Mouse (Mus musculus) CD4-positive, CD25-positive, alpha-beta regulatory T cell, adult 9 weeks (primary cell): ENCODE results near the gene Glb1l. TPM values are rescaled to one million over a fixed set of nuclear protein-coding genes. Genes with fewer than 3 reads are reported as not detected.

ENCODE experiments used
- polyA plus RNA-seq: library from polyadenylated mRNA; unstranded; fragments of 100-300 nt; shearing (Covaris generic); gene quantifications from one replicate; pipeline ENCODE4 v1.2.1, GENCODE M21; 2017

Glb1l gene
- 15.1 TPM for polyA plus RNA-seq

DNA sequence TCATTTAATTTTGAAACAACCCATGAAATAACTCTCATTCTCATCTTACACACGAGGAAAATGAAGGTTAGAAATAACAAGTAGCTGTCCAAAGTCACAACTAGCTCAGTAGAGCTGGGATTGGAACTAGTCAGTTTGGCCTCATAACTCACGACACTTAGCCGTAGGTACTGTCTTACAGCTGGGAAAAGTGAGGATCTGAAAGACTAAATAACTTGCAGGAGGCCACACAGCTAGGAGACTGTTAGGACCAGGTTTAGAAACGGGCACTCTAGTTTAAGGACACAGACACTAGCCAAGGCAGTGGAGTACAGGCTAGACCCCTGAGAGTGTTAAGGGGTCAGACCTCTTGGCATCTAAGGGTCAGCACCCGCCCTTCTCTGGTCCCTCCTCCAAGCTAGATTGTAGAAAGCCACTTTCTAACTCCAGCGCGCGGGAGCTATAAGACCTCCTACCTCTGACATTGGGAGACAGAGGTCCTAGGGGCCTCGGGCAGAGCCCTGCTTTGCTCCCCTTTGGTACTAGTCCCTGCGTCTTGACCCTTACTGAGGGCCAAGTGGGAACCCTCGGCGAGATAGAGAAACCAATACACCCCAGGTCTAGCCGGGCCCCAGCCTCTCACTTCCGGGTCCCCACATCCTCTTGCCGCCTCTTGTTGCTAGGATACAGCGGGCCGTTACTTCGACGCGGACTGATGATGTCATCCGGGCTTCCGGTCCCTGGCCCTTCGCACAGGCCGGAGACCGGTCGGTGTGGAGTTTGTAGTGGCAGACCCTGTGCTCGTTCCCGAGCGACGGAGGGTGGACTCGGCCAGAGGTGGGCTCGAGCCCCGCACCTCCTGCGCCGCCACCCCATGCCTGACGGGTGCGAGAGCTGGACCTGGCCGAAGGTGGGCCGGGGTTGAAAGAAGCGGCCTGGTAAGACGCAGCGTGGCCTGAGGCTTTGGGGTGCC is at the start of gene Glb1l, which contains the start of gene Stk16:
Gene Glb1l (minus strand): TSS at position 678 of the 952 bp plus-strand sequence.
Gene Stk16 (plus strand): TSS at position 703 of the 952 bp plus-strand sequence.

GRCm38 (mm10) chr1:75236117-75237050 is 25.8 kb upstream of the Glb1l start, which contains the start of gene Dnajb2:
Dnajb2 (plus strand) TSS chr1:75236406.

DNA sequence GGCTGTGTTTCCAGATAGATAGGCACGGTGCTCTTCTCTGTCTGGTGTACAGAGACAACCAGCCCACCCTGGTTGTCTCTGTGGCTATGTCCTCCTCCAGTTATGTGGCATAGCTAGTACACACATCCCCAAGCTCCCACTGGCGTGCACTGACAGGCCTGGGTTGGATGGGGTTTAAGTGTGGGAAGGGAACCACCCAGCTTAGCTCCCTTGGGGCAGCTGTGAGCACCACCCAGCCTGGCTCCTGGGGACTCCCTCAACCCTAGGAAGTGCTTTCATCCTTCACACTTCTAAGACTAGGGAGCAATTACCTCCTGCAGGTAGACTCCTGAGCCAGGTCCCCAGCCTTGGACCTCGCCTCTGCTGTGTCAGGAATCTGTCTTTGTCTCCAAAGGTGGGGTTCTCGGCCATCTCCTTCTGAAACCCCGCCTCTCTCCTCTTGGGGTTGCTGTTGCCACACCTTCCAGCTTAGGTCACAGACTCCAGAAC is 21.1 kb upstream of the Glb1l start, which contains the start of gene A630095N17Rik:
Gene A630095N17Rik (minus strand): TSS at position 439 of the 489 bp plus-strand sequence.

GRCm38 (mm10) chr1:75219531-75219930 is 8.9 kb upstream of the Glb1l start, which contains the start of gene Tuba4a:
Tuba4a (minus strand) TSS chr1:75219865.

DNA sequence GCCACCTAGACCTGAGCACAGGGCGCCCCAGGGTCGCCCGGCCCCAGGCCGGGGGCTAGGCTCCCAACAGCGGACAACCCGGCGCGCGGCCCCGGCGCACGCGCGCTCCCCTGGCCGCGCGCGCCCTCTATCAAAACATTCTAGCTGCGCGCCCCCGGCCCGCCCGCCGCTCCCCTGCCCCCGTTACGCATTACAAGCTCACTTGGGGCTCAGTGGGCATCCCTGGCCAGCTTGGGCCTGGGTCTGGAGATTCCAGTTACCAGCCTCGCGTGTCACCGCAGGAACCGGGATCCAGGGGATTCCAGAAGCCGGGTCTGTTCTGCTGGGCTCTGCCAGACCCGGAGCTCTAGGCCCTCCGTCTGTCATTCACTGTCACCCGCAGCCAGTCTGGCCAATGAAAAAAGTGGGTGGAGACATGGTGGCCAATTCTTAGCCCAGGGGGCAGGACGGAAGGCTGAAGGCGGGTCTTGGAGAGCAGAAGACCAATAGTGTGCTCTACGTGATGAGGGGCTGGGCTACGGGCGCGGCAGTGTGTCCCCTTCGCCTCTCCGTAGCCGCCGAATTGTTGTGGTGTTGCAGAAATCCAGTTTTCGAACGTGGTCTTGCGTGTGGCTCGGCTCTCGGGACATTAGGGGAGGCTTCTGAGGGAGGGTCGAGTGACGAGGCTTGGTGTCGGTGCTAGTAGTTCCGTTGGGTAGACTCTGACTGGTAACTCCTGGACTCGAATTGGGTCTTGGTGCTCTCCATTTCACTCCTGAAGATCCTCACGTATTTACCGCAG is 18.8 kb downstream of the Glb1l start, which contains the start of the genes Ankzf1 and Atg9a:
Gene Ankzf1 (plus strand): TSS at position 530 of the 781 bp plus-strand sequence.
Gene Atg9a (minus strand): TSS at position 575 of the 781 bp plus-strand sequence.

GRCm38 (mm10) chr1:75180105-75180590 is 30.5 kb downstream of the Glb1l start, which contains the start of gene Abcb6:
Abcb6 (minus strand) TSS chr1:75180392.

GRCm38 (mm10) chr1:75168472-75169464 is 41.8 kb downstream of the Glb1l start, which contains the start of gene Zfand2b:
Zfand2b (plus strand) TSS chr1:75168646.

Other genes with a start within 250 kb of the Glb1l start
- gene Nhej1, start 85.6 kb downstream of the Glb1l start, polyA plus RNA-seq = 9.8 TPM
- gene Slc23a3, start 76.9 kb downstream of the Glb1l start, polyA plus RNA-seq = 0.42 TPM
- gene Cnppd1, start 68.1 kb downstream of the Glb1l start, polyA plus RNA-seq = 200 TPM
- gene Retreg2, start 68.0 kb downstream of the Glb1l start, polyA plus RNA-seq = 14.4 TPM
- gene Zfand2b, start 42.2 kb downstream of the Glb1l start, polyA plus RNA-seq = 79.1 TPM
- gene Abcb6, start 30.4 kb downstream of the Glb1l start, polyA plus RNA-seq = 8.7 TPM
- 49.9 TPM for gene Ankzf1, start 18.7 kb downstream of the Glb1l start, polyA plus RNA-seq
- 28.0 TPM for gene Atg9a, start 18.6 kb downstream of the Glb1l start, polyA plus RNA-seq
- gene Stk16, start within 50 bp of the Glb1l start, polyA plus RNA-seq = 114 TPM
- 403 TPM for gene Tuba4a, start 9.1 kb upstream of the Glb1l start, polyA plus RNA-seq
- gene A630095N17Rik, start 21.3 kb upstream of the Glb1l start, polyA plus RNA-seq = 0.84 TPM
- gene Dnajb2, start 25.6 kb upstream of the Glb1l start, polyA plus RNA-seq = 32.8 TPM
- 0.15 TPM for gene Ptprn, start 53.7 kb upstream of the Glb1l start, polyA plus RNA-seq
- gene Resp18, start 67.6 kb upstream of the Glb1l start, polyA plus RNA-seq = not detected
- 88.1 TPM for gene Dnpep, start 107.2 kb upstream of the Glb1l start, polyA plus RNA-seq
- gene Des, start 149.5 kb upstream of the Glb1l start, polyA plus RNA-seq = not detected
- gene Speg, start 164.5 kb upstream of the Glb1l start, polyA plus RNA-seq = 0.42 TPM
- 110 TPM for gene Gmppa, start 225.1 kb upstream of the Glb1l start, polyA plus RNA-seq
- gene Asic4, start 239.6 kb upstream of the Glb1l start, polyA plus RNA-seq = not detected